Mouse (Mus musculus) stomach, embryonic 14.5 days (tissue): ENCODE data around the gene Ablim1. TPM values are rescaled to one million over a fixed set of nuclear protein-coding genes. Genes with fewer than 3 reads are reported as not detected.

ENCODE experiments used
- ATAC-seq: fragments of 200-750 bp; cut with Nextera tagmentation; 2 replicates; pipeline ENCODE4 v1.8.0; 2017; ENCODE audit warnings: low read depth, moderate TSS enrichment; ENCODE audit not compliant: insufficient number of reproducible peaks, insufficient read depth, low FRiP score
- H3K27ac ChIP-seq: fragments of 300-500 bp; sonication (generic); 2 replicates; pipeline ENCODE4 v1.5.1; 2014; ENCODE audit warnings: mild to moderate bottlenecking, low read length, moderate library complexity, mixed read lengths
- H3K27me3 ChIP-seq: fragments of 300-500 bp; sonication (generic); 2 replicates; pipeline ENCODE4 v1.6.1; 2014; ENCODE audit warnings: low read length, control low read depth, mixed read lengths; ENCODE audit not compliant: control insufficient read depth, insufficient read depth
- H3K36me3 ChIP-seq: fragments of 300-500 bp; sonication (generic); 2 replicates; pipeline ENCODE4 v1.6.1; 2014; ENCODE audit warnings: mild to moderate bottlenecking, control low read depth, low read length, moderate library complexity, mixed read lengths; ENCODE audit not compliant: control insufficient read depth, insufficient read depth
- H3K4me1 ChIP-seq: fragments of 300-500 bp; sonication (generic); 2 replicates; pipeline ENCODE4 v1.6.1; 2014; ENCODE audit warnings: low read length, control low read depth, mixed read lengths; ENCODE audit not compliant: control insufficient read depth, insufficient read depth
- H3K4me2 ChIP-seq: fragments of 300-500 bp; sonication (generic); replicated peaks from 2 replicates; pipeline ENCODE4 v1.6.1; 2014; ENCODE audit warnings: low read depth, low read length, control low read depth
- H3K4me3 ChIP-seq: fragments of 300-500 bp; sonication (generic); 2 replicates; pipeline ENCODE4 v1.5.1; 2014; ENCODE audit warnings: low read depth, low read length, control low read depth
- H3K9ac ChIP-seq: fragments of 300-500 bp; sonication (generic); replicated peaks from 2 replicates; pipeline ENCODE4 v1.6.1; 2014; ENCODE audit warnings: low read depth, mild to moderate bottlenecking, control low read depth, low read length, moderate library complexity, mixed read lengths
- H3K9me3 ChIP-seq: fragments of 300-500 bp; sonication (generic); 2 replicates; pipeline ENCODE4 v1.6.1; 2016; ENCODE audit warnings: low read depth, low read length, control low read depth; ENCODE audit not compliant: control insufficient read depth
- WGBS: fragments of 180-500 bp; shearing (Covaris S2); extraction: QIAGEN DNeasy Blood & Tissue Kit; methylation state at CpG from one replicate; pipeline ENCODE4 v1.1.7; 2014; 5-methylcytosine and 5-hydroxymethylcytosine counted together
- polyA plus RNA-seq: library from polyadenylated mRNA; unstranded; fragments of >200 nt; fragmentation: Nextera tagmentation; extraction: Ambion mirVana; gene quantifications from 2 replicates; pipeline ENCODE4 v1.2.1, GENCODE M21; 2014

Gene Ablim1
- polyA plus RNA-seq, 1 experiment from 2014 or later, result 36.9 TPM

- no peaks in the 10 kb centered on the region for H3K36me3 ChIP-seq
- no peak for ATAC-seq
- no peaks in the 10 kb centered on the region for H3K27me3 ChIP-seq
- H3K4me3 ChIP-seq, result no peak overlapping the region
- no peaks in the 10 kb centered on the region for H3K4me1 ChIP-seq
- no peak overlapping the region for H3K9ac ChIP-seq
- no peak overlapping the region for H3K4me2 ChIP-seq
- no peak overlapping the region for H3K27ac ChIP-seq
- 58% methylated on average over 4 of the region's 4 CpGs for WGBS
- no peaks in the 10 kb centered on the region for H3K9me3 ChIP-seq
Observed at GRCm38 (mm10) chr19:57230996-57231395, 83.7 kb downstream of the Ablim1 start.

- Histone ChIP-seq H3K4me2 (no peak overlapping the region), H3K27me3 (no peaks in the 10 kb centered on the region), H3K4me3 (no peak overlapping the region), H3K9ac (no peak overlapping the region), H3K36me3 (no peaks in the 10 kb centered on the region), H3K27ac (no peak overlapping the region), H3K9me3 (no peaks in the 10 kb centered on the region), H3K4me1 (no peaks in the 10 kb centered on the region)
- no peak for ATAC-seq
- WGBS, result 93% methylated on average over 3 of the region's 3 CpGs
Observed at GRCm38 (mm10) chr19:57229161-57229560, 85.6 kb downstream of the Ablim1 start.

GRCm38 (mm10) chr19:57228576-57228975 lies 86.1 kb downstream of the Ablim1 start:
- no peak overlapping the region for H3K4me2 ChIP-seq
- H3K27ac ChIP-seq, result no peak overlapping the region
- no peaks in the 10 kb centered on the region for H3K9me3 ChIP-seq
- no peak for ATAC-seq
- no peaks in the 10 kb centered on the region for H3K27me3 ChIP-seq
- H3K4me1 ChIP-seq, result no peaks in the 10 kb centered on the region
- WGBS, result 81% methylated on average over 4 of the region's 4 CpGs
- no peak overlapping the region for H3K9ac ChIP-seq
- H3K4me3 ChIP-seq, result no peak overlapping the region
- H3K36me3 ChIP-seq, result no peaks in the 10 kb centered on the region

- Histone ChIP-seq H3K36me3 (no peaks in the 10 kb centered on the region), H3K4me3 (no peak overlapping the region), H3K9ac (no peak overlapping the region), H3K4me2 (no peak overlapping the region), H3K27ac (no peak overlapping the region), H3K9me3 (no peaks in the 10 kb centered on the region), H3K4me1 (peaks cover 6% of the 10 kb centered on the region; the same call in 1 of the 2 replicates), H3K27me3 (no peaks in the 10 kb centered on the region)
- no peak for ATAC-seq
- WGBS, result 89% methylated on average over 5 of the region's 5 CpGs
Observed at GRCm38 (mm10) chr19:57224390-57224789, 90.3 kb downstream of the Ablim1 start.

- ATAC-seq, result no peak
- Histone ChIP-seq H3K27me3 (no peaks in the 10 kb centered on the region), H3K4me1 (peaks cover 6% of the 10 kb centered on the region; the same call in 1 of the 2 replicates), H3K36me3 (no peaks in the 10 kb centered on the region), H3K4me2 (no peak overlapping the region), H3K27ac (no peak overlapping the region), H3K4me3 (no peak overlapping the region), H3K9me3 (no peaks in the 10 kb centered on the region), H3K9ac (no peak overlapping the region)
- WGBS, result 83% methylated on average over 3 of the region's 3 CpGs
Observed at GRCm38 (mm10) chr19:57223686-57224085, 91.0 kb downstream of the Ablim1 start.

GRCm38 (mm10) chr19:57222657-57223056 lies 92.1 kb downstream of the Ablim1 start:
- no peak overlapping the region for H3K9ac ChIP-seq
- no peaks in the 10 kb centered on the region for H3K9me3 ChIP-seq
- WGBS, result 93% methylated on average over 6 of the region's 6 CpGs
- H3K4me3 ChIP-seq, result no peak overlapping the region
- peaks cover 6% of the 10 kb centered on the region; the same call in 1 of the 2 replicates for H3K4me1 ChIP-seq
- H3K27me3 ChIP-seq, result no peaks in the 10 kb centered on the region
- H3K4me2 ChIP-seq, result no peak overlapping the region
- no peaks in the 10 kb centered on the region for H3K36me3 ChIP-seq
- ATAC-seq, result no peak
- H3K27ac ChIP-seq, result no peak overlapping the region

- Histone ChIP-seq H3K4me3 (no peak overlapping the region), H3K4me2 (no peak overlapping the region), H3K4me1 (peaks cover 6% of the 10 kb centered on the region; the same call in 1 of the 2 replicates), H3K9ac (no peak overlapping the region), H3K36me3 (no peaks in the 10 kb centered on the region), H3K27ac (no peak overlapping the region), H3K9me3 (no peaks in the 10 kb centered on the region), H3K27me3 (no peaks in the 10 kb centered on the region)
- no peak for ATAC-seq
- WGBS, result 32% methylated on average over 7 of the region's 7 CpGs
Observed at GRCm38 (mm10) chr19:57221684-57222235, 93.0 kb downstream of the Ablim1 start.

- ATAC-seq, result no peak
- 73% methylated on average over 11 of the region's 11 CpGs for WGBS
- no peaks in the 10 kb centered on the region for H3K9me3 ChIP-seq
- no peak overlapping the region for H3K9ac ChIP-seq
- no peaks in the 10 kb centered on the region for H3K27me3 ChIP-seq
- H3K4me2 ChIP-seq, result no peak overlapping the region
- H3K4me1 ChIP-seq, result peaks cover 6% of the 10 kb centered on the region; the same call in 1 of the 2 replicates
- H3K27ac ChIP-seq, result no peak overlapping the region
- H3K36me3 ChIP-seq, result no peaks in the 10 kb centered on the region
- no peak overlapping the region for H3K4me3 ChIP-seq
Observed at GRCm38 (mm10) chr19:57219758-57220157, 95.0 kb downstream of the Ablim1 start.

GRCm38 (mm10) chr19:57217161-57217560 lies 97.6 kb downstream of the Ablim1 start:
- 78% methylated on average over 4 of the region's 4 CpGs for WGBS

More at GRCm38 (mm10) chr19:57217161-57217560, 97.6 kb downstream of the Ablim1 start:
- H3K27me3 ChIP-seq, result no peaks in the 10 kb centered on the region
- H3K27ac ChIP-seq, result no peak overlapping the region
- no peak for ATAC-seq
- H3K9ac ChIP-seq, result no peak overlapping the region
- no peaks in the 10 kb centered on the region for H3K9me3 ChIP-seq
- H3K4me2 ChIP-seq, result no peak overlapping the region
- H3K4me1 ChIP-seq, result peaks cover 6% of the 10 kb centered on the region; the same call in 1 of the 2 replicates
- H3K4me3 ChIP-seq, result no peak overlapping the region
- H3K36me3 ChIP-seq, result no peaks in the 10 kb centered on the region
